Mouse (Mus musculus) neural tube, embryonic 14.5 days (tissue): ENCODE measurements around the gene Mxd1. TPM values are rescaled to one million over a fixed set of nuclear protein-coding genes. Genes with fewer than 3 reads are reported as not detected.

Experiments
- ATAC-seq: fragments of 200-750 bp; cut with Nextera tagmentation; 2 replicates; pipeline ENCODE4 v1.8.0; 2017; ENCODE audit warnings: low read depth, mild to moderate bottlenecking, moderate TSS enrichment, moderate library complexity
- H3K27ac ChIP-seq: fragments of 300-500 bp; sonication (generic); 2 replicates; pipeline ENCODE4 v1.5.1; 2014; ENCODE audit warnings: low read depth, mild to moderate bottlenecking, control low read depth, low read length, moderate library complexity, mixed read lengths
- H3K27me3 ChIP-seq: fragments of 300-500 bp; sonication (generic); 2 replicates; pipeline ENCODE4 v1.6.1; 2014; ENCODE audit warnings: low read length; ENCODE audit not compliant: control insufficient read depth, insufficient read depth
- H3K36me3 ChIP-seq: fragments of 300-500 bp; sonication (generic); 2 replicates; pipeline ENCODE4 v1.6.1; 2014; ENCODE audit warnings: low read length, mixed read lengths; ENCODE audit not compliant: control insufficient read depth, insufficient read depth
- H3K4me1 ChIP-seq: fragments of 300-500 bp; sonication (generic); 2 replicates; pipeline ENCODE4 v1.6.1; 2014; ENCODE audit warnings: low read length; ENCODE audit not compliant: control insufficient read depth, insufficient read depth
- H3K4me2 ChIP-seq: fragments of 300-500 bp; sonication (generic); 2 replicates; pipeline ENCODE4 v1.6.1; 2014; ENCODE audit warnings: mild to moderate bottlenecking, low read depth, low read length, control low read depth
- H3K4me3 ChIP-seq: fragments of 300-500 bp; sonication (generic); 2 replicates; pipeline ENCODE4 v1.5.1; 2014; ENCODE audit warnings: low read depth, low read length, control low read depth, mixed read lengths
- H3K9ac ChIP-seq: fragments of 300-500 bp; sonication (generic); replicated peaks from 2 replicates; pipeline ENCODE4 v1.6.1; 2014; ENCODE audit warnings: low read depth, mild to moderate bottlenecking, control low read depth, low read length, mixed read lengths
- H3K9me3 ChIP-seq: fragments of 300-500 bp; sonication (generic); 2 replicates; pipeline ENCODE4 v1.6.1; 2016; ENCODE audit warnings: low read length; ENCODE audit not compliant: control insufficient read depth
- WGBS: fragments of 180-500 bp; shearing (Covaris S2); extraction: QIAGEN DNeasy Blood & Tissue Kit; methylation state at CpG from one replicate; pipeline ENCODE4 v1.1.7; 2014; 5-methylcytosine and 5-hydroxymethylcytosine counted together
- polyA plus RNA-seq: library from polyadenylated mRNA; unstranded; fragments of >200 nt; fragmentation: Nextera tagmentation; extraction: Ambion mirVana; gene quantifications from 2 replicates; pipeline ENCODE4 v1.2.1, GENCODE M21; 2014

Gene Mxd1
- polyA plus RNA-seq, 1 experiment from 2014 or later, result 15.4 TPM

DNA sequence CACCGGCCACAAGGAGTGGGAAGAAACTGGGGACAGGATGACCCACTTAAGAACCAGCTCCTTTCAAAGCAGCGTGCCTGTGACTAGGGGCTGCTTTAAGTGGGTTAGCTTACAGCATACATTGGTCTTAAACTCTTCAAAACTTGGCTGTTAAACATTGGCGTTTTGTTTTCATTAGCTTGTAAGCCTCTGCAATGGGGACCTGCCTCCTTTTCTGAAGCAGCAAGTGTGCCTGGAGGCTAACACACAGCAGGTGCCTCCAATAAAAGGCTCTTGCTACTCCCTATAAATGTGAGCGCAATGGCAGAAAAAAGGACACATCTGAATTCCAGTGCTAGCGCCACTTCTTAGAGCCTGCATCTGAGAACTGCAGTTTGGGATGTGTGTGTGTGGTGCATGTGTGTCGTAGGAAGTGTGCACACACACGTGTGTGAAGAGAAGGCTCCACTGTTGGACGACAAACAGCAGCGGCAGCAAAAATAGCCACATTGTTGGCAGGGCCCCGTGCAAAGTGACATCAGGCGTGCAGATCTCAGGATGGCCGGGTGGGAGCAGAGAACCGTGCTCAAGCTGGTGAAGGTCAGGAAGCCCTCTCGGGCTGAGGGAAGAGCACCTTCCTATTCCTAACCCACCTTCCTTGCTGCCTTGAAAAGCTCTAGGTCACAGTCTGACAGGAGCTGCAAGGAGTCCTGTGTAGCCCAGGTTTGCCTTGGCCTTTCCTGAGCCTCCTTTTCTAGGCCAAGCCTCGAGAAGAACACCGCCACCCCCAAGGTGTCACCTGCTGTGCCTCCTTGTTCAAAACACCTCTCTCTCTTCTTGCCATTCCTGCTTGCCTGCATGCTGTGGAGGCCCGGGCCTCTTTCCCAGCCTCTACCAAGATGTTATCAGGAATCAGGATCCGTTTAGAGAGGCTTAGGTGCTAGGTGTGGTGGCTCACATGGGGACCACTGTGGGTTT, 44.6 kb downstream of the Mxd1 start:
- Histone ChIP-seq H3K9me3 (no peaks in the 10 kb centered on the region), H3K4me3 (no peak overlapping the region), H3K4me1 (no peaks in the 10 kb centered on the region), H3K4me2 (no peak overlapping the region), H3K36me3 (no peaks in the 10 kb centered on the region), H3K27ac (no peak overlapping the region), H3K9ac (no peak overlapping the region), H3K27me3 (no peaks in the 10 kb centered on the region)
- 49% methylated on average over 18 of the region's 18 CpGs for WGBS
- ATAC-seq, result no peak

DNA sequence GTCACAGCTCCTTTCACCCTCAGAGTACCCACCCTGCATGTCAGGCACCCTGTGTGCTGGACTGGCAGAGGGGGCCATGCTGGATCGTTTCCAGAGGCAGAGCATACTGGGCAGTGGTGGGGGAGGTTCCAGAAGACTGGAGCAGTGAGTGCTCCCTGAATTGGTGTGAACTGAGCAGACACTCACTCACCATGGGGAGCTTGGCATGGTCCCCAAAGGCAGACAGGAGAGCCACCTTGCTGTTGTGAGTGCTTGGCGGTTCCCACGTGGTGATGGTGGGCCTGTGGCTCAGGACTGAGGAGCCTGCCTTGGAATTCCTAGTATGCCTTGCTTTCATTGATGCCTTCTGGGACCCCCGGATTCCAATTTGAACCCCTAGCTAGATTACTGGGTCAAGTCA, 45.8 kb downstream of the Mxd1 start:
- Histone ChIP-seq H3K36me3 (no peaks in the 10 kb centered on the region), H3K9ac (no peak overlapping the region)
- 87% methylated on average over 4 of the region's 4 CpGs for WGBS

DNA sequence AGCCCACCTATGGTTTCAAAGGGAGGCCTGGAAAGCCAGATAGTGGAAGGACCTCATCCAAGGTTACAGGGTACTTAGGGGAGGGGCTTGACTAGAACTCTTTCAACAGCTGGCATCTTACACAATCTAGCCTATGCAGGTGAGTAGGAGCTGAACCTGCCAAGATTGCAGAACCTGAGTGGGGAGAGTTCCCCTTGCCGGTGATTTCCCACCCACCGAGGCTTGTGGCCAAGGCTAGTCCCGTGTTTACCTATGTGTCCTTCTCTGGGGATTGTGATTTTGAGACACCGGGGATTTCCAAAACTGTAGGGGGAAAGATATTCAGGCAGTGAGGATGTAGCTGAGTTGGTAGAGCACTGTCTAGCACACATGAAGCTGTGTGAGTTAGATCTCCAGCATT, 53.7 kb downstream of the Mxd1 start:
- 94% methylated on average over 4 of the region's 4 CpGs for WGBS

More for the DNA sequence above, 45.8 kb downstream of the Mxd1 start:
- Histone ChIP-seq H3K4me3 (no peak overlapping the region), H3K4me1 (no peaks in the 10 kb centered on the region), H3K27ac (no peak overlapping the region), H3K9me3 (no peaks in the 10 kb centered on the region), H3K4me2 (no peak overlapping the region), H3K27me3 (no peaks in the 10 kb centered on the region)
- ATAC-seq, result no peak

DNA sequence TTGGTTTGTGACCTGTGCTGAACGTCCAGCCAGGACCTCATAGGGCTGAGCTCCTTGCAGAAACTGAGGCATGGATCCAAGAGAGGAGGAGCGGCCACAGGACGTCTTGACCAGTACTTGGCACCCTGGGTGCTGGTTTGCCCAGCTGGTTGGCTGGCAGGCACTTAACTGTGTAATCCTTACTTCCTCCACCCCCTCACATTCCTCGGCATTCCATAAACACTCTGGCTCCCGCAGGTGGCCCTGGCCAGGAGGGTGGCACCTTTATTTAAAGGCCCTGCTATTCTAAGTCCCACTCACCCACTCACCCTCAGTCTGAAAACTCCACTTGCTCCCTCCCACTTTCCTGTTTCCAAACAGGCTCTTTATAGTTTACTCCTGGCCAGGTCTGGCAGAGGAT, 58.2 kb downstream of the Mxd1 start:
- H3K4me1 ChIP-seq, result no peaks in the 10 kb centered on the region
- H3K27me3 ChIP-seq, result no peaks in the 10 kb centered on the region
- ATAC-seq, result no peak
- 55% methylated on average over 5 of the region's 5 CpGs for WGBS
- H3K9ac ChIP-seq, result no peak overlapping the region
- H3K36me3 ChIP-seq, result no peaks in the 10 kb centered on the region
- H3K4me2 ChIP-seq, result no peak overlapping the region
- no peaks in the 10 kb centered on the region for H3K9me3 ChIP-seq
- H3K27ac ChIP-seq, result no peak overlapping the region
- H3K4me3 ChIP-seq, result no peak overlapping the region

More for the DNA sequence above, 53.7 kb downstream of the Mxd1 start:
- Histone ChIP-seq H3K27ac (no peak overlapping the region), H3K9me3 (no peaks in the 10 kb centered on the region), H3K27me3 (no peaks in the 10 kb centered on the region), H3K9ac (no peak overlapping the region), H3K4me2 (no peak overlapping the region), H3K36me3 (no peaks in the 10 kb centered on the region), H3K4me1 (no peaks in the 10 kb centered on the region), H3K4me3 (no peak overlapping the region)
- no peak for ATAC-seq

DNA sequence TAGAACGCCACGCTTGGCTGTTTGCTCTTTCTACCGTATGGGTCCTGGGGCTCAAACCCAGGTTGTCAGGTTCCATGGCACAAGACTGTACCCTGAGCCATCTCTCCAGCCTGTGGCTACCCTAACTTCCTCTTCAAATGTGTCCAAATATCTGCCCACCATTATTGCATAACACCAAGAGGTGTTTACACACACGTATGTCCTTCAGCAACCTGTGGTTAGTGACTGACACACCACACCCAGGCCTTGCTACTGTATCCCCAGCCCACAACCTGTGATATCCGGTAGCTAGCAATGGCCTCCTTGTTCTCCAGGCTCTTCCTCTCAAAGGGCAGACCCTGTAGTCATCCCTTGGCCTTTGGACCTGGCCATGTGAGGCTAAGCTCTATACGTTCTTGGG, 59.7 kb downstream of the Mxd1 start:
- no peak overlapping the region for H3K4me2 ChIP-seq
- no peak overlapping the region for H3K4me3 ChIP-seq
- H3K4me1 ChIP-seq, result no peaks in the 10 kb centered on the region
- H3K9me3 ChIP-seq, result no peaks in the 10 kb centered on the region
- H3K27me3 ChIP-seq, result no peaks in the 10 kb centered on the region
- H3K9ac ChIP-seq, result no peak overlapping the region
- no peak for ATAC-seq
- no peaks in the 10 kb centered on the region for H3K36me3 ChIP-seq
- no peak overlapping the region for H3K27ac ChIP-seq
- 92% methylated on average over 6 of the region's 6 CpGs for WGBS

DNA sequence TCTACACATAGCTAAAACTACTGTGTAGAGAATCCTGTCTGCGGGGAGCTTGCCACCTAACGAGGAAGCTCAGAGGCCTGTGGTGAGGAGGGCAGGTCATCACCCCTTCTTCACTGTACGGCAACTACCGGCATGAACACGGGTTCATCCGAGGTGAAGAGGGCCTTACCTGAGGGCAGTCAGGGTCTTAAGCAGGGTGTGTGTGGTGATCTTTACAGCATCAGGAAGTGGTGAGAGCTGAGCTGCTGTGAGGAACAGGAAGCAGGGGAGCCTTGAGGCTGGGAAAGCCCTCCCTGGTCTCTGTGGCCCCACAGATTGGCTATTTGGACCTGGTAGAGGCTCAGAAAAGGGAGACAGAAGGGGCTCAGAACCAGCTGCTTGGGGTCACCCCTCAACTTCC, 61.5 kb downstream of the Mxd1 start:
- Histone ChIP-seq H3K9me3 (no peaks in the 10 kb centered on the region), H3K4me1 (no peaks in the 10 kb centered on the region), H3K4me2 (no peak overlapping the region), H3K9ac (no peak overlapping the region), H3K4me3 (no peak overlapping the region), H3K27ac (no peak overlapping the region), H3K36me3 (no peaks in the 10 kb centered on the region), H3K27me3 (no peaks in the 10 kb centered on the region)
- WGBS, result 92% methylated on average over 6 of the region's 6 CpGs
- no peak for ATAC-seq

DNA sequence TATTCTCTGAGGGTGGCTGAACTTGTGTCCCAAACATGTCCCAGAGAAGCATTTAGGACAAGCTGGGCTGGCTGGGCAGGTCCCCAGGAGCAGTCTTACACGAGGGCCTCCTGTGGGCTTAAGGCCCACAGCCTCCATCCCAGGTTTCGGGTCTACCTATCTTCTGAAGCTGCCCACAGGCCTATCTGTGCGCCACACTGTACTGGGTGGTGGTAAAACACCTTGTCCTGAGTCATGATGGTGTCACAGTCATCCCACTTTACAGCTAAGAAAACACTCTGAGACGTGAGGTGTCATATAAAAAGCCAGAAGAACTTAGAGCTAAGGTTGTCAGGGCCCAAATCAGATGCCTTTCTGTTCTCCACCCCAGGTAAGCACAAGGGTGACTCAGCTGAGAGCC, 62.7 kb downstream of the Mxd1 start:
- Histone ChIP-seq H3K4me1 (no peaks in the 10 kb centered on the region), H3K9me3 (no peaks in the 10 kb centered on the region), H3K27me3 (no peaks in the 10 kb centered on the region), H3K4me3 (no peak overlapping the region), H3K36me3 (no peaks in the 10 kb centered on the region), H3K4me2 (no peak overlapping the region), H3K9ac (no peak overlapping the region), H3K27ac (no peak overlapping the region)
- 88% methylated on average over 4 of the region's 4 CpGs for WGBS
- no peak for ATAC-seq

DNA sequence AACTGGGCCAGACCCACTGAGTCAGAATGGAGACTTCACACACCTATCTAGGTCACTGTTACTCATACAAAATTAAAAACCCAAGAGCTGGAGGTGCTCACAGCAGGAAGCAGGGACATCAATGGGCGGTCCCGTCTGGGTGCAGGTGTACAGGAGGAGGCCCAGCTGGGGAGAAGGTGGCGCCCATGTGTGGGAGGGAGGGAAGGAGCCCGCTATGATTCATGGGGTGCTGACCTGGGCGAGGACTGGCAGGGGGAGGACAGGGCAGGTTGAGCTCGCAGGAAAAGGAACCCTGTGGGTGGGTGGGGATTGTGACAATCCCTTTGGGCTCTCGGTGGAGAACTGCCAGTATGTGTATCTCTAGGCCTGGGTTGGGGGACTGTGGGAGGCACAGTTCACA, 63.7 kb downstream of the Mxd1 start:
- Histone ChIP-seq H3K4me2 (no peak overlapping the region), H3K4me1 (no peaks in the 10 kb centered on the region), H3K36me3 (no peaks in the 10 kb centered on the region), H3K4me3 (no peak overlapping the region), H3K9ac (no peak overlapping the region), H3K27ac (no peak overlapping the region), H3K27me3 (no peaks in the 10 kb centered on the region), H3K9me3 (no peaks in the 10 kb centered on the region)
- WGBS, result 76% methylated on average over 7 of the region's 7 CpGs
- ATAC-seq, result no peak

DNA sequence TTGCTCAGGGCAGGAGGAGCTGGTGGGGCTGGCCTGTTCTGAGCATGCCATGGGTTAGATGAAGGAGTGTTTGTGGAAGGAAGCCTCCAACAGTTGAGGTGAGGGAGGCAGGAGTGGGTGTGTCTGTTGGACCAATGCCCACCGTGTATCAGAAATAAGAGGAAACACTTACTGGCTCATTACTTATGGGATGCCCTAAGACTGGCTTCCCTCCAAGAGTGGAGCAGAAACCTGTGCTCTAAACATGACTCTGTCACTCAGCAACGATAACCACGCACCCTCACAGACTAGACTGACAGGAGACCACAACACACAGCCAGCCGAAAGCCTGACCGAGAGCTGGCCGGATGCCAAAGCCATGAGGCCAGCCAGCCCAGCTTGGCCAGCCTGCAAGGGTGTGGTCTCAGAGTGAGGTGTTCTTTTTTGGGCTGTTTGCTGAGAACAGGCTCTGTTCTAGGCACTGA, 69.0 kb downstream of the Mxd1 start:
- WGBS, result 76% methylated on average over 6 of the region's 6 CpGs
- ATAC-seq, result no peak
- H3K27ac ChIP-seq, result no peak overlapping the region
- H3K9me3 ChIP-seq, result no peaks in the 10 kb centered on the region
- no peaks in the 10 kb centered on the region for H3K27me3 ChIP-seq
- H3K36me3 ChIP-seq, result no peaks in the 10 kb centered on the region
- H3K4me1 ChIP-seq, result no peaks in the 10 kb centered on the region
- no peak overlapping the region for H3K4me2 ChIP-seq
- no peak overlapping the region for H3K9ac ChIP-seq
- H3K4me3 ChIP-seq, result no peak overlapping the region
